Mouse (Mus musculus) midbrain, embryonic 16.5 days (tissue): ENCODE data around the gene Gm10203. TPM values are rescaled to one million over a fixed set of nuclear protein-coding genes. Genes with fewer than 3 reads are reported as not detected.
"Not testable (repeated sequence)": the region's sequence is repeated elsewhere in the genome, so short reads cannot be mapped to it uniquely, and the experiment has no call there.

Source experiments
- ATAC-seq: fragments of 200-750 bp; cut with Nextera tagmentation; 2 replicates; pipeline ENCODE4 v1.8.0; 2017; ENCODE audit warnings: moderate TSS enrichment
- H3K27ac ChIP-seq: fragments of 300-500 bp; sonication (generic); 2 replicates; pipeline ENCODE4 v1.5.1; 2014; ENCODE audit warnings: mild to moderate bottlenecking, low read length, mixed read lengths
- H3K27me3 ChIP-seq: fragments of 300-500 bp; sonication (generic); 2 replicates; pipeline ENCODE4 v1.6.1; 2014; ENCODE audit warnings: low read depth, low read length, mixed read lengths; ENCODE audit not compliant: control insufficient read depth, insufficient read depth
- H3K36me3 ChIP-seq: fragments of 300-500 bp; sonication (generic); 2 replicates; pipeline ENCODE4 v1.6.1; 2014; ENCODE audit warnings: mild to moderate bottlenecking, low read length, moderate library complexity, mixed read lengths; ENCODE audit not compliant: control insufficient read depth, insufficient read depth
- H3K4me1 ChIP-seq: fragments of 300-500 bp; sonication (generic); 2 replicates; pipeline ENCODE4 v1.6.1; 2014; ENCODE audit warnings: mild to moderate bottlenecking, low read length, mixed read lengths; ENCODE audit not compliant: control insufficient read depth, insufficient read depth
- H3K4me2 ChIP-seq: fragments of 300-500 bp; sonication (generic); 2 replicates; pipeline ENCODE4 v1.6.1; 2014; ENCODE audit warnings: mild to moderate bottlenecking, low read length, mixed read lengths
- H3K4me3 ChIP-seq: fragments of 300-500 bp; sonication (generic); 2 replicates; pipeline ENCODE4 v1.5.1; 2014; ENCODE audit warnings: low read depth, mild to moderate bottlenecking, low read length, moderate library complexity, mixed read lengths
- H3K9ac ChIP-seq: fragments of 300-500 bp; sonication (generic); 2 replicates; pipeline ENCODE4 v1.6.1; 2014; ENCODE audit warnings: low read depth, low read length, mixed read lengths
- H3K9me3 ChIP-seq: fragments of 300-500 bp; sonication (generic); replicated peaks from 2 replicates; pipeline ENCODE4 v1.6.1; 2014; ENCODE audit warnings: mild to moderate bottlenecking, low read length, mixed read lengths; ENCODE audit not compliant: control insufficient read depth, poor library complexity, severe bottlenecking
- WGBS: fragments of 180-500 bp; shearing (Covaris S2); extraction: QIAGEN DNeasy Blood & Tissue Kit; methylation state at CpG from one replicate; pipeline ENCODE4 v1.1.7; 2014; 5-methylcytosine and 5-hydroxymethylcytosine counted together
- polyA plus RNA-seq: library from polyadenylated mRNA; unstranded; fragments of >200 nt; fragmentation: Nextera tagmentation; extraction: Ambion mirVana; gene quantifications from 2 replicates; pipeline ENCODE4 v1.2.1, GENCODE M21; 2015

Gene Gm10203
- polyA plus RNA-seq, 1 experiment from 2014 or later: not detected

- not testable (repeated sequence) for H3K4me1 ChIP-seq, H3K4me3 ChIP-seq, ATAC-seq, H3K27me3 ChIP-seq, H3K27ac ChIP-seq, H3K9me3 ChIP-seq, H3K4me2 ChIP-seq, H3K9ac ChIP-seq
- peaks cover 31% of the 10 kb centered on the region for H3K36me3 ChIP-seq
- 92% methylated on average over 3 of the region's 4 CpGs for WGBS
Observed at GRCm38 (mm10) chr6:149167038-149167437, 37.1 kb downstream of the Gm10203 start.

- no peak overlapping the region for H3K4me2 ChIP-seq
- no peak overlapping the region for H3K4me3 ChIP-seq
- H3K4me1 ChIP-seq: no peaks in the 10 kb centered on the region
- WGBS: 100% methylated on average over 1 of the region's 1 CpGs
- H3K27ac ChIP-seq: no peak overlapping the region
- H3K27me3 ChIP-seq: no peaks in the 10 kb centered on the region
- ATAC-seq: no peak
- peaks cover 26% of the 10 kb centered on the region for H3K36me3 ChIP-seq
- no peak overlapping the region for H3K9ac ChIP-seq
- H3K9me3 ChIP-seq: 0 out of 2 replicates have a peak, but pooled peaks cover 2% of the 10 kb centered on the region
Observed at GRCm38 (mm10) chr6:149167672-149168071, 37.7 kb downstream of the Gm10203 start.

- H3K27me3 ChIP-seq: no peaks in the 10 kb centered on the region
- 98% methylated on average over 2 of the region's 2 CpGs for WGBS
- ATAC-seq: no peak
Observed at GRCm38 (mm10) chr6:149168436-149168835, 38.5 kb downstream of the Gm10203 start.

GRCm38 (mm10) chr6:149169965-149170364 lies 40.0 kb downstream of the Gm10203 start:
- not testable (repeated sequence) for H3K4me3 ChIP-seq, H3K4me1 ChIP-seq, H3K4me2 ChIP-seq, ATAC-seq, H3K9me3 ChIP-seq, H3K9ac ChIP-seq, H3K27me3 ChIP-seq, H3K27ac ChIP-seq
- 95% methylated on average over 4 of the region's 4 CpGs for whole genome bisulfite sequencing
- H3K36me3 ChIP-seq: peaks cover 23% of the 10 kb centered on the region

More at GRCm38 (mm10) chr6:149168436-149168835, 38.5 kb downstream of the Gm10203 start:
- no peak overlapping the region for H3K9ac ChIP-seq
- H3K4me2 ChIP-seq: no peak overlapping the region
- no peak overlapping the region for H3K27ac ChIP-seq
- peaks cover 25% of the 10 kb centered on the region for H3K36me3 ChIP-seq
- H3K4me3 ChIP-seq: no peak overlapping the region
- no peaks in the 10 kb centered on the region for H3K4me1 ChIP-seq
- H3K9me3 ChIP-seq: 0 out of 2 replicates have a peak, but pooled peaks cover 2% of the 10 kb centered on the region

- no peak for ATAC-seq
Observed at GRCm38 (mm10) chr6:149173831-149174625, 44.1 kb downstream of the Gm10203 start.

GRCm38 (mm10) chr6:149174932-149175570 lies 45.1 kb downstream of the Gm10203 start:
- H3K9ac ChIP-seq: no peak overlapping the region
- peaks cover 35% of the 10 kb centered on the region for H3K36me3 ChIP-seq
- H3K27ac ChIP-seq: no peak overlapping the region

More at GRCm38 (mm10) chr6:149173831-149174625, 44.1 kb downstream of the Gm10203 start:
- Histone ChIP-seq H3K9me3 (peaks cover 5% of the 10 kb centered on the region), H3K36me3 (peaks cover 29% of the 10 kb centered on the region), H3K4me3 (no peak overlapping the region), H3K9ac (no peak overlapping the region), H3K4me1 (no peaks in the 10 kb centered on the region), H3K4me2 (no peak overlapping the region), H3K27me3 (no peaks in the 10 kb centered on the region), H3K27ac (no peak overlapping the region)
- 78% methylated on average over 4 of the region's 4 CpGs for WGBS

GRCm38 (mm10) chr6:149179064-149179463 lies 49.1 kb downstream of the Gm10203 start:
- Histone ChIP-seq H3K9ac (no peak overlapping the region), H3K4me1 (no peaks in the 10 kb centered on the region), H3K4me2 (no peak overlapping the region), H3K27ac (no peak overlapping the region), H3K4me3 (no peak overlapping the region), H3K9me3 (peaks cover 6% of the 10 kb centered on the region), H3K27me3 (no peaks in the 10 kb centered on the region), H3K36me3 (peaks cover 46% of the 10 kb centered on the region)
- ATAC-seq: no peak

More at GRCm38 (mm10) chr6:149174932-149175570, 45.1 kb downstream of the Gm10203 start:
- Histone ChIP-seq H3K9me3 (peaks cover 6% of the 10 kb centered on the region), H3K4me1 (no peaks in the 10 kb centered on the region), H3K4me2 (no peak overlapping the region), H3K27me3 (no peaks in the 10 kb centered on the region), H3K4me3 (no peak overlapping the region)
- 95% methylated on average over 3 of the region's 3 CpGs for WGBS
- ATAC-seq: no peak; the same call in 1 of the 2 replicates
